Mouse (Mus musculus) heart, postnatal 14 days (tissue): ENCODE results near the gene Patj. TPM values are rescaled to one million over a fixed set of nuclear protein-coding genes. Genes with fewer than 3 reads are reported as not detected.
"Not testable (repeated sequence)": the region's sequence is repeated elsewhere in the genome, so short reads cannot be mapped to it uniquely, and the experiment has no call there.

Source experiments
- DNase-seq, 2 experiments: peaks; one replicate each; pipeline ENCODE4 v3.0.0; 2021 to 2022
- intact Hi-C: fragments of 180-260 bp; cut with DNase I; formaldehyde crosslinking; loops from one replicate; pipeline ENCODE4 v1.15.1; 2025
- total RNA-seq, 2 experiments: library from RNA; stranded (reverse); gene quantifications; 2 replicates each; pipeline ENCODE4 v1.2.3; 2021

Patj gene
- total RNA-seq, 2 experiments from 2014 or later, result 9.5 to 13.6 TPM

DNA sequence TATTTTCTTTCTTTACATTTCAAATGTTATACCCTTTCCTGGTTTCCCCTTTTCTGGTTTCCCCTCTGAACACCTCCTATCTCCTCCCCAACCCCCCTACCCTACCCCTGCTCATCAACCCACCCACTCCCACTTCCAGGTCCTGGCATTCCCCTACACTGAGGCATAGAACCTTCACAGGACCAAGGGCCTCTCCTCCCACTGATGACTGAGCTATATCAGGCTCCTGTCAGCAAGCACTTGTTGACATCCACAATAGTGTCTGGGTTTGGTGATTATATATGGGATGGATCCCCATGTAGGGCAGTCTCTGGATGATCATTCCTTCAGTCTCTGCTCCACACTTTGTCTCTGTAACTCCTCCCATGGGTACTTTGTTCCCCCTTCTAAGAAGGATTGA lies 233.6 kb downstream of the Patj start:
- intact Hi-C loops, DNase-seq: not testable (repeated sequence)

DNA sequence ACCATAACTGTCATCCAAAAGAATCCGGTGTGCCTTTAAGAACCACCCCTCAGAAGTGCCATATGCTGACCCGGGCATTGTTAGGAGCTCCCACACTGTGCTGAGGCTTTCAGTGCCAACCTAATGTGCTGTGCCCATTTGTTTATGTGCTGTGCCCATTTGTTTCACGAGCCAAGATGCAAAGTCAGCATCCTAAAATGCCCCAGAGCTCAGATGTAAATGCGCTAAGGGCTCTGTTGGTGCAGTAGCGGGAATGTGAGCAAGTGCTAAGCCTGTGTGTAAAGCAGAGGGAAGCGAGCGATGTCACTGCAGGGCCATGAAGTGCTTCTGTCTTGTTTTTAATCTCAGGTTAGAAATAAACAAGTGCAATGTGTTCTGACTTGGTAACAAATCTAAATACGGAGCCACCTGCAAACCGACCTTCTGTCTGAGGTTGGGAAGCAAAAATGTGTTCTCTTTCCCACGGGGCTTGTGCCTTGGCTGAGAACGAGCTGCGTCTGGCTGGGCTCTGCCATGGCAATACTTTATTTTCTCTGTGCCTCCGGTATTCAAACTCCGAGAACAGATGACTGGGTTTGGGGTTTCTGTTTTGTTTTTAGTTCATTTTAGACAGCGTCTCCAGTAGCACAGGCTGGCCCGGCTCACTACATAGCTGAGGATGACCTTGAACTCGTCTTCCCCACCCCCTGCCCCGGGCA lies 239.7 kb downstream of the Patj start:
- intact Hi-C loops, result no loop called here
- no peak for DNase-seq

DNA sequence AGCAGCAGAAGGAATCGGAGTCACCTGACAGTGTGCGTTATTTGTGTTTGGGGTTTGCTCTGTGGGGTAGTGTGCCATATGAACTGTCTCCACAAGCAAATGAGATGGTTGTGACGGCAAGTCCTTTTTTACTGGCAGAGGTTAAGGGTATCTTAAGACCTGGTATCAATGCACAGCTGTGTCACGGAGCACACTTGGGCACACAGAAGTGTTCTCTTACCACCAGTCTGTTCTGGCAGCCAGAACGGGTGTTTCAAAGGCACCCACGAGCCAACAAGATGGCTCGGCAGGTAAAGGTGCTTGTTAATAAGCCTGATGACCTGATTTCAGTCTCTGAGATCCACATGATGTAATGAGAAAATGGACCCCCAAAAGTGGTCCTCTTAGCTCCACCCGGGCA lies 243.1 kb downstream of the Patj start:
- no peak for DNase-seq
- intact Hi-C loops, result no loop called here

DNA sequence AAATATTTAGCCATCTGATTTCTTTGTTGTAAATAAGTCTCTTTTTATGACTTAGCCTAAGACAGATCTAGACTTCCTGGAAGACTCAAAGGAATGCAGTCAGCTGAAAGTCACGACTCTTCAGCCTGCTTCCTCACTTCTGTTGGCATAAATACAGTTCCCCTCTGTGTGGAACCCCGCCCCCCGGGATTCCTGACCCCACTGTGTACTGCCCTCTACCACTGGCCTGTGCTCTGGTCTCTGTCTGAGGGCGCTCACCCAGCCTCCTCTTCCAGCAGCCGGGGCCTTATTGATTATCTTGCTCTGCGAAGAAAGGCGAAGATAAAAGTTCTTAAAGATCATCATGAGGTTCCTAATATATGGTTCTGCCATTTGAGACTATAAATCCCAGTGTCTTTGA lies 258.1 kb downstream of the Patj start:
- intact Hi-C loops, result no loop called here
- DNase-seq, result no peak

DNA sequence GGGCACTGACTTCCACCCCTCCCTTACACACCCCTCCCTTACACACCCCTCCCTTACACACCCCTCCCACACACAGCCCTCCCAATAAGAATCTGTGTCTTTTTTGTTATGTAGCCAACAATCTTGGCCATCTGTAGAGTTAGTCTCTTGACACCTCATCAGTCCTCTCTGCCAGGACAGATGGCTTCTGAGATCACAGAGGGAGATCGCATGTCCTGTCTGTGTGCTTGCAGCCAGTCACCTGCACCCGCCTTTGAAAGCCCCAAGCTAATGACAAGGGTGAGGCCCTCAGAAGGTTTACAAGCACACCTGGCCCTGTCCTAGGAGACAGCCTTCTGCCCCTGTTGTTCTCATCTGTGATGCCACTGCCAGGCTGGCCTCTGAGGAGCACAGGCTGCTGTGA lies 258.8 kb downstream of the Patj start:
- intact Hi-C loops, result no loop called here
- DNase-seq, result no peak

DNA sequence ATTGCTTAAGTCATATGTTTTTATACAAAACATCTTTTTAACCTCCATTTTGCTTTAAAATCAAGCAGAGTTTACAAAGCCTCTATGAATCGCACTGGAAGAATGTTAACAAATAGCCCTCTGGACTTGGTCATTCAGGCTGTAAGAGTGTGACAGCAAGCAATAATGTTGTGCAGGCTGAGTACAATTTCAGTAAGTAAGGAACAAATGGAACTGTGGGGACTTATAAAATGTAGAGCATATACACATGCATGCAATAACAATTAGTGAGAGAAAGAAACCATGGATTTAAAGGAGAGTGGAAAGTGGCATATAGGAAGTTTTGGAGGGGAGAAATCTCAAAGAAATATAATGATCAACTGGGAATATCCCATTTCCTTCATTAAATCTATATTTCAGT lies 261.2 kb downstream of the Patj start:
- DNase-seq, result no peak
- intact Hi-C loops, result no loop called here

DNA sequence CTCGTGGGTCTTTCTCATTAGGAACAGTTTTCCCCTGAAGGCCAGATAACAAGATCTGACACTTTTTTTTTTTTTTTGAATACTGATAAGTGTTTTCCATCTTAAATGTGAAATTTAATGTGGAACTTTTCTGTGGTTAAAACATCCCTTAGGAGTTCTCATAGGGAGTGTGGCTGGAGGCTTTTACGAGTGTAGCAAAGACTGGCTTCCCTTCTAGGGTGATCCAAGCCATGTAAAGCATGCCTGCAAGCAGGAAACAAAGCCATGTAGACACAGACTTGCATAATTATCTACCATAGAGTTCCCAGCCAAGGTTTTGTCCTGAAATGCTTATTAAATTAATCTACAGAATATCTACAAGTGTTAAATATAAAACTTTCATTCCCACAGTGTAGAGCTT lies 263.4 kb downstream of the Patj start:
- intact Hi-C loops, result no loop called here
- no peak for DNase-seq

DNA sequence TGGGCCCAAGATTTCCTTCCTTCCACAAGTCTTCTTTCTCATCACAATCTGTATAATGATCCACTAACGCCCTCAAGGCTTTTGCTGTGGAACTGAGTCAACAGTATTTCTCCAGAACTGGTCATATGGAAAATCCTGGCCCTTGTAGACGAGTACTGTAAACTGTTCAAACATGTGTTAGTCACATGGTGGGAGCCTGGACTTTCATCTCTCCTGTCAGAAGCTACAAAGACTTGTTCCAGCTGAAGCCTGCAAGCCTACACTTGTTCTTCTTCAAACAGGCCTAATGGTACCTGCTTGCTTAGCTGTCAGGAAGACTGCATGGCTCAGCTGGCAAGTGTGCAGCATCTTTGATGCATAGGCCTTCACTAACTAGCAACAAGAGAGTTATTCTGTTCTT lies 264.9 kb downstream of the Patj start:
- DNase-seq, result no peak
- intact Hi-C loops, result no loop called here

DNA sequence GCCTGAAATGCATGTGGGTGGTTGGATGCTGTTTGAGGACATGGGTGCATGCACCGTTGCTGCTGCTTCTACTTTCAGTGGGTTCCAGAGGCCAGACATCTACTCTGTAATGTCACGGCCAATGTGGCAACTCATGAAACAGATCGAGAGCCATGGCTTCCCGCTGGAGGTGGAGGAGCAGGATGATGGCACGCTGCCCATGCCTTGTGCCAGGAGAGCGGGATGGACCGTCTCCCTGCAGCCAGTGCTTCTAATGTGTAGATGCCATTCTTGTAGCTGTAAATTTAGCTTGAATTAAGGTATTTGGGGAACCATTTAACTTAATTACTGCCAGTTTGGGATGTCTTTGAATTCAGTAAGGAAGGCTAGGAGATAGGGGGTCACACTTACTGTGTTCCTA lies 270.3 kb downstream of the Patj start:
- no peak for DNase-seq
- intact Hi-C loops, result no loop called here

DNA sequence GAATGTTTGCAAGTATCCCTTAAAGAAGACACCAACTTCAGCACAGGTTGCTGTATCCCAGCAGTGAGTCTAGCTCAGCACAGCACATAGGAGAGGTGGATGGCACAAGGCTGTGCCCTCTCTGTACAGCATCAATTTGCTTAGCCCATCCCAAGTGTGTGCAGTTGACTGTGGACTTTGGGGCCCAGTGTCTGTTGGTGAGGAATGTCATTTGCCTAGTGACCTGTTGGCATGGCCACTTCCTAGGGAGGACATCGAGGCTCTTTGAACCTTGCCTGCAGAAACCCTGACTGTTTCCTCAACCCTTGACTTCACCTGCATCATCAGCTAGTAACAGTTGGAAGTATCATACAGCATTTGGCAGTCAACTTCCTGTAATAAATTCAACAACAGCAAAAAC lies 270.9 kb downstream of the Patj start:
- DNase-seq, result no peak
- intact Hi-C loops, result no loop called here

DNA sequence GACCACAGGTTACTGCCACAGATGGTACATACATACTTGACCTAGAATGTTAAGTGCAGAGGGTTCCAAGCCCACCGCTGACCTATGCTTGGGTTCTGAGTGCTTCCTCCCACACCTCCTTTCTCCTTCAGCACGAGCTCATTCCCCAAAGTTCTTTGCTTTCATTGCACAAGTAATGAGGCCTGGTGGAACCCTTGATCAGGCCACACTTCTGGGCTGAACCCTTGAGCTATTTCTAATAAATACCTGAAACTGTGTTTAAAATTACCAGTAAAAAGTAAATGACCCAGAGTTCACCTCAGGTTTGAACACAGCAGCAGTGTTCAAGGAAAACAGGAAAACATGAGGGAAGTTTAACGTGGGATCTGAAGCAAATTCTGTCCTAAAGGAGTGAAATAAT lies 271.4 kb downstream of the Patj start:
- DNase-seq, result no peak
- intact Hi-C loops, result no loop called here

DNA sequence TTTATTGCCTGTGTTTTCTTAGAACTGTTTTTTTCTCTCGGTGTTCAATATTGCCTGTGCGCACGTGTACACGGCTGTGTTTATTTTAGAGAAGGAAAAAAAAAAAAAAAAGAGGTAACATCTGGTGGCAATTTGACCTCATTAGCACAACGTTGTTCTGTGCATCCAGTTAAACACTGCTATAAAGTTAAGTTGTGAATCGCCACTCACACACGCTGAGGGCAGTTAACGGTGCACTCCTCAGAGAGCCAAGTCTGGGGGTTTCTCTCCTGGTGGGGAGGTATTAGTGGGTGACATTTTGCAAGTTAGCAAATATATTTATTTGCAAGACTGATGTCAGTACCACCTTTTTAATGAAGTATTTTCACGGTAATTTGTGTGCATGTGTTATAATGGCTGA lies 281.9 kb downstream of the Patj start:
- intact Hi-C loops, result no loop called here
- no peak for DNase-seq

DNA sequence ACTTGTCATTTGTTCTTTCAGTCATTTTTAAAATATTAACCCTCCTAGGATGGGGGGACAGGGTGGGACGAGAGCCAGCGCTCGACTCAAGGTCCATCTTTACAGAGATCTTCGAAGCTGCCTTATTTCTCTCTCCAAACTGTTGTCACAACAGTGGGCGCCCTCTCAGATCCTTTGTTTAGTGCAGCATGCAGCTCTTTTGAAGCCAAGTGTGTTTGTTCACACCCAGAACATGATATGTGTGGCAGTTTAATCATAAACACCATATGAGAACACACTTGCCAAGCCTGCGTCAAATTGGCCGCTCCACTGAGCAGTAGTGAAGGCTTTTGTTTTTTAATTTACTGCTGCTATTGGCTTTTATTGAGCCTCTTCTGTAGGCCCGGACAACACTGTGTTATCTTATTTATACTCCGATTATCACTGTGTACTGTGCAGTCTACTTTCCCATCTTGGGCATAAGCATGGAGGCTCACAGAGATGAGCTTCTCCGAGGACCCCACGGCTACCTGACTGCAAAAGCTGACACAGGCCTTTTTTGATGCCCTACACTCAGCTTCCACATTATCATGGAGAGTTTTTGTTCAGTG lies 291.2 kb downstream of the Patj start:
- no peak for DNase-seq
- intact Hi-C loops, result no loop called here

DNA sequence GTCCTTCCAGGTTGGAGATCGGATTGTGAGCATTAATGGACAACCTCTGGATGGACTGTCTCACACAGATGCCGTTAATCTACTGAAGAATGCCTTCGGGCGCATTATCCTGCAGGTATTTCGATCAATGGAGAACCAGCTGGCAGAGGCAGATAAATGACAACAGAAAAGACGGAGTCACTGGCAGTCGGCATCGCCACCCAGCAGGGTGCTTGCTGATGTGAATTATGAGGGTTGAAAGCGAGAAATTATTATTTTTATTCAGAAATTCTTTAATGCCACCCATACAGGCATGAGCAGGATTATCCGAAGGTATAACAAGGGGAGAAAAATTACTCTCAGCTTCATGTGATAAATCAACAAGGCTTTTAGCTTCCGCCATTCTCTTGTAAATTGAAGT lies 292.5 kb downstream of the Patj start:
- intact Hi-C loops, result no loop called here
- no peak for DNase-seq

DNA sequence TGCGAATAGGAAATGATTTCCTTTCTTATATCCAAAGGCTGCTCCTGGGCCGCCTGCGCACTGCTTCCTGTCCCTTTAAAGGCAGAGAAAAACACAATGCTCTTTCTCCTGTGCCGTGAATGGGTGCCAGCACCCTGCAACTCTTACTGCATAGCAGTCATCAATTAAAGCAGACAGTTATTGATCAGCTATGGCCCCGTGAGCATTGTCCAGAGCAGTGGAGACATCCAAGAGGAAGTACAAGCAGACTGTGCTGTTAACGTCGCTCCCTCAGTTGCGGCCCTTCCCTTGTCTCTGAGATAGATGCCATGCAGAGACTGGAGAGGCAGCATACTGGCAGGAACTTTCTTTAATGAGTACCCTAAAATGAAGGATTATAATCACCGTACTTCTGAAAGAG lies 292.9 kb downstream of the Patj start:
- no peak for DNase-seq
- intact Hi-C loops, result no loop called here

DNA sequence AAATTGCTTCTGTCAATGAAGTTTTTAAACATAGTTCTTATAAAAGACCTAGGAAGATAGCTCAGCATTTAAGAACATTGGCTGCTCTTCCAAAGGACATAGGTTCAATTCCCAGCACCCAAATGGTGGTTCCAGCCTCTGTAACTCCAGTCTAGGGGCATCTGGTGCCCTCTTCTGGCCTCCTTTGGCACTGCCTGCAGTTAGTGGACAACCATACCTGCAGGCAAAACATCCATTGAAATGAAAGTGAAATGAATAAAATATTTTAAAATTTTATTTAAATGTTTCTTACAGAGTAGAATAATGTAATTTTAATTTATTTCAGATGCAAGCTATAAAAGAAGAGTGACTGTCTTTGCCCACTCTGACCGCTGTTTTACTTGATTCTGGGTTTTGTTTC lies 294.4 kb downstream of the Patj start:
- intact Hi-C loops, result no loop called here
- no peak for DNase-seq

DNA sequence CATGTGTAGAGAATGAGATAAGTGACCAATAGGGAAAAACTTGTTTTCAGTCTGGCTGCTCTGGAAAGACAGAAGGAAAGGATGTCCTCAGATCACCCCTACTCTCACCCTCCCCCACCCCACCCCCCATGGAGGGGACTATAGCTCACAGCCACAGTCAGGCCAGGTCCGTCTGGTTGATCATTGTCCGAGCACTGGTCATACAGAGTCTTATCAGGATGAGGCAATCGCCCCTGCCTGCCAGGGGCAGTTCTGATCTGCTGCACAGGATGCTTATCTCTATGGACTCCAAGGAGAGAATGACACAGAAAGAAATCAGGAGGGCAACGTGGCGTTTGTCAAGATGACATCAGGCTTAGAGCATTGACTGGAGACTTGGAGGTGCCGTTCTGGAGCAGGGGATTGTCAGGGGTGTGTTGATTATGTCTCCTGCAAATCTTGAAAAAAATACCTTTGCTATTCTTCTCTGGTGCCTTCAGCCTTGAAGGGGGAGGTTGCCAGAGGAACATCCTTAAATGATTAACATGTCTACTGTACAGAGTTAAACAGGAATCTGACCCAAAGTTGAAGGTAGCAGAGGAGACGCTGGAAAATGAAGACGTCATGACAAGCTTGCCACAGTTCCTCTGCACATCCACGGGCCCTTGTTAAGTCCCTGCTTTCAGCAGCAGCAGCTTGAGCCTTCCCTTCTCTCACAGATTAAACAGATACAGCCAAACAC lies 298.0 kb downstream of the Patj start:
- intact Hi-C loops, result no loop called here
- DNase-seq, result no peak

DNA sequence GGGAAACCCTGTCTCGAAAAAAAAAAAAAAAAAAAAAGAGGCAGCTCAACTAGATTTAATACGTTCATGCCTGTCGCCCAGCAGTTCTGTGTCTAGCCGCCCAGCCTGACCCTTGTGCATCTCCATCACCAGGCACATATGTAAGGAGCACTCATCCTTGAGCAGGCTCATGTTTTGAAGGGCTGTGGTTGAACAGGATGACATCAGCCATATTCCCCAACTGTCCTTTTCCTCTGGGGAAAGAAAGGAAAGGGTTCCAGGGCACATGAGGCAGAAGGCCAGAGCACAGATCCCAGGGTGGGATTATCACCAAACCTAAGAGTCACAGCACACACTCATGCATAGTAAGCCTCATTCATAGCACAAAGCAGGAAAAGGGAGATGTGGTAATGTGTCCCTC lies 302.3 kb downstream of the Patj start:
- intact Hi-C loops, result no loop called here
- DNase-seq, result no peak

DNA sequence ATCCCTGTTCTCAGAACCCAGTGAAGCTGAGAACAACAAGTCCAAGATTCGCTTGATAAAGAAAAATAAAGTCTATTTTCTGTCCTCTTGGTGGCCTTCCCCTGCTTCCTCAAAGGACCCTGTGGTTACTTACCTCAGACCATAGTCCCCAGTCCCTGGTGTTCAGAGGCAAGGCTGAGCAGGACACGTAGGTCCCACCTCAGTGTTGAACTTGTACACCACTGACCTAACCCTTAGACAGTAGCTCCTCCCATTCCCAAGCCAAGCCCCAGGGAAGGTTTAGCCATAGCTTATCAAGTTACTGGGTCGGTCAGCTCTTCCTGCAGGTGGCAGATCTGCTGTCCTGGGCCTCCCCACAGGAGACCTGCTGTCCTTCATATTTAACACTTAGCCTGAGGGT lies 303.3 kb downstream of the Patj start:
- no peak for DNase-seq
- intact Hi-C loops, result no loop called here

DNA sequence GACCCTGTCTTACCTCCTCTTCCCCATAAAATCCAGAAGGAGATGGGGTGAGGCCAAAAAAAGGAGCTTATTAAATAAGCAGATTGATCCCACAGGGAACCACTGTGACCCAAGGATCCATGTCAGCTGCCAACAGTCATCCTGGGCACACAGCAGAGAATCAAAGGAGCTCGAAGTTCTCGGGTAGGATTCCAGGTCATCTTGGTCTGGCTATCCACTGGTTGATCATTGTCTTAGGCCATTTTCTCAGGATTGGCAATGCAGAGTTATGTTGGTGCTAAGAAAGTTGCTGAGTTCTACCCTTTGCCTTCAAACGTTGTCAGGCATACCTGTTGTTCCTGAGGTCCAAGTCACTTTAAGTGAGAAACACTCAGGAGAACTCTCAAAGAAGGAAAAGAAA lies 304.6 kb downstream of the Patj start:
- intact Hi-C loops, result loop anchor here (10.0 kb wide), 1 partner anchor 1135 kb away; no protein-coding TSS in a partner anchor
- DNase-seq, result no peak

DNA sequence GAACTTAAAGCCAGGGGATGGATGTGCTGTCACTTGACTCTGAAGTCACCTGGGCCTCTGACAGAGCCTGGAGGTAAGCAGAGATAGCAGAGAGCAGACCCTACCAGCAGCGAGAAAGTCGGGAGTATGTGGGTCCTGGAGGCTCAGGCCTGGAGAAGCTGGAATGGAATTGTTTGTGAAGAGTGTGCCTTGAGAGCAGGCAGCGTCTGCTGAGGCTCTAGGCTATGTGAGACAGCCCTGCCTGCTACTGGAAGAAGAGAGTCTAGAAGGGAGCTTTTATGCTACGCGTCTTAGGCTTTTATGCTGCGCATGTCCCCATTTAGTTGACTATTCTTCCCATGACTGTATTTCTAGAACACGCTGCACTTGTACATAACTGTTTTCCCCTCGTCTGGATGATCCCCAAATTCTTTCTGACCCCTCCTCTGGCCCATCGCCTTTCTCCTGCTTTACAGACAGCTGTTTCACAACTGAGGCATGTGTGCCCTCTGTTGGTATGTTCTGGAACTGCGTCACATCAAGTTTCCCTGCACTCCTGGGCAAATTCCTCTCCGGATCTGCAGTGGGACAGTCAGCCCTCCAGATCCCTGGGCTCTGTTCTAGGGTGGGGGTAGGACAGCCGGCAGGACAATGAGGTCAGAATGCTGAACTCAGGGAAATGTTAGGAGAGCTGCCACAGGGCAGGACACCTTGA lies 306.8 kb downstream of the Patj start:
- intact Hi-C loops, result loop anchor here (2.0 to 10.0 kb wide), 2 partner anchors 158 to 1138 kb away; no protein-coding TSS in a partner anchor
- DNase-seq, result peak; percentile 73 to 84
